Mouse (Mus musculus): ENCODE data around the gene Man1c1. TPM values are rescaled to one million over a fixed set of nuclear protein-coding genes. Genes with fewer than 3 reads are reported as not detected.

The Man1c1 gene
- polyA plus RNA-seq, 1 experiment = 6.7 TPM

- no peaks in the 10 kb centered on the region for H3K36me3 ChIP-seq (ENCODE audit: control insufficient read depth, insufficient read depth)
- H3K4me3 ChIP-seq (ENCODE audit: insufficient read depth, poor library complexity, severe bottlenecking) = no peak overlapping the region
- TF ChIP-seq CEBPB (IDR thresholded peaks at IDR 0.05; ENCODE audit: low read depth) (no peak), USF1 (IDR thresholded peaks at IDR 0.05; ENCODE audit: low read depth) (no peak), MYOG (IDR thresholded peaks at IDR 0.05; ENCODE audit: control insufficient read depth, extremely low read depth, insufficient read length) (no peak), CTCF (IDR thresholded peaks at IDR 0.05; ENCODE audit: control insufficient read depth, insufficient read depth, insufficient read length) (no peak), FOSL1 (IDR thresholded peaks at IDR 0.05; ENCODE audit: insufficient read depth, low read length, poor library complexity, severe bottlenecking) (no peak), MYOD1 (IDR thresholded peaks at IDR 0.05; ENCODE audit: control insufficient read depth, insufficient read length, low read depth) (no peak), MAX (IDR thresholded peaks at IDR 0.05) (no peak)
- H3K79me3 ChIP-seq (ENCODE audit: low read depth) = no peaks in the 10 kb centered on the region
- no peak overlapping the region for H3ac ChIP-seq (ENCODE audit: control insufficient read depth, insufficient read length, low read depth)
- no peaks in the 10 kb centered on the region for H3K27me3 ChIP-seq (ENCODE audit: control insufficient read depth, insufficient read depth, insufficient read length)
- no peaks in the 10 kb centered on the region for H3K79me2 ChIP-seq (ENCODE audit: control insufficient read depth, insufficient read depth)
Observed at GRCm38 (mm10) chr4:134572449-134573300, 131.4 kb downstream of the Man1c1 start.

DNA sequence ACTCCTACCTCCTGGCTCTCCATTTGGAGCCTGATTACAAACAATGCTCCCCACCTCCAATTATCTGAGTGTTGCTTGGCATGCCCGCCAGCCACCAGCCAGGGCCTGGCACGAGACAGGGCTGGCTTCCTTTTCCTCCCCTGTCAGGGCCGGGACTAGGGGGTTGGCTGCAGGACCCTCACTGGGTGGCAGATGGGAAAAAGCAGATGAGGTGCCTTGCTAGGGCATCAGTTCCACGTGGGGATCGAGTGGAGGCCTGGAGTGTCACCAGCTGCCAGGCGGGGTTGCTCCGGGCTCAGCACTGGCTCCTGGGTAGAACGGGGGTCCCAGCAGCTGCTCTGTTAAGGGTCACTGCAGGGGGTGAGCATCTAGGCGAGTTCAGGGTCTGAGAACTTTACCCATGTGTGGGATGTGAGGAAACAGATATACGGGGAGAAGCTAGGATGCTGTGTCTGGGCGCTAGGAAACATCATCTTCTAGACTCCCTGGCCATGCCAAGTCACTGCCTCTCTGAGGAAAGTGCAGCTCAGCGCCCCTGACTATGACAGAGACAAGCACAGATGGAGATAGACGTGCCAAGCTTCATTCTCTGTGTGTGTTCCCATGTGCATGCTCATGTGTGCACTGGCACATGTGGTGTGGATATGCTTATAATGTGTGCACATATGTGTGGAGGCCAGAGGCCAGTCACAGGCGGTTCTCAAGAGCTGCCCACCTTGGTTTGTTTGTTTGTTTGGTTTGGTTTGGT is 133.2 kb downstream of the Man1c1 start:
- TF ChIP-seq CEBPB (IDR thresholded peaks at IDR 0.05; ENCODE audit: low read depth) (no peak), USF1 (IDR thresholded peaks at IDR 0.05; ENCODE audit: low read depth) (no peak), MYOD1 (IDR thresholded peaks at IDR 0.05; ENCODE audit: control insufficient read depth, insufficient read length, low read depth) (no peak), MAX (IDR thresholded peaks at IDR 0.05) (no peak), FOSL1 (IDR thresholded peaks at IDR 0.05; ENCODE audit: insufficient read depth, low read length, poor library complexity, severe bottlenecking) (no peak), MYOG (IDR thresholded peaks at IDR 0.05; ENCODE audit: control insufficient read depth, extremely low read depth, insufficient read length) (no peak), CTCF (IDR thresholded peaks at IDR 0.05; ENCODE audit: control insufficient read depth, insufficient read depth, insufficient read length) (no peak)
- Histone ChIP-seq H3K36me3 (ENCODE audit: control insufficient read depth, insufficient read depth) (no peaks in the 10 kb centered on the region), H3K79me3 (ENCODE audit: low read depth) (no peaks in the 10 kb centered on the region), H3K79me2 (ENCODE audit: control insufficient read depth, insufficient read depth) (no peaks in the 10 kb centered on the region), H3ac (ENCODE audit: control insufficient read depth, insufficient read length, low read depth) (no peak overlapping the region), H3K27me3 (ENCODE audit: control insufficient read depth, insufficient read depth, insufficient read length) (no peaks in the 10 kb centered on the region), H3K4me3 (ENCODE audit: insufficient read depth, poor library complexity, severe bottlenecking) (no peak overlapping the region)

DNA sequence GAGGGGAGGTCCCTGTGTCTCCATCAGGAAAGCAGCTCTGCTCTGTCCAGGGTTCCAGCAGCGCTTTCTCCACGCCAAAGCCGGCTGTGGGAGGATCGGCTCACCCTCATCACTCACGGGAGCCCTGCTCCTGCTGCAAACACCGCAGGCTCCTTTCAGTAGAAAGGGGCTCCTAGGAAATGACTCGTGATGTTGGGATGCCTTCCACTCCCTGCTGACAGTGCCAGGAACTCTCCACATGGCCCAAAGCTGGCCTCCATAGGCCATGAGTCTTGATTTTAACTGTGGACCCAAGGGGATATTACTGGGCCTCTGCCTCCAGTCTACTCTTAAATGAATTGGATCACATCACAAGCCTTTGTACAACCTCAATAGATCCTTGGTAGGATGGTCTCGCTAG is 134.3 kb downstream of the Man1c1 start:
- Histone ChIP-seq H3K27me3 (ENCODE audit: control insufficient read depth, insufficient read depth, insufficient read length) (no peaks in the 10 kb centered on the region), H3K79me3 (ENCODE audit: low read depth) (no peaks in the 10 kb centered on the region), H3K79me2 (ENCODE audit: control insufficient read depth, insufficient read depth) (no peaks in the 10 kb centered on the region), H3ac (ENCODE audit: control insufficient read depth, insufficient read length, low read depth) (no peak overlapping the region), H3K4me3 (ENCODE audit: insufficient read depth, poor library complexity, severe bottlenecking) (no peak overlapping the region), H3K36me3 (ENCODE audit: control insufficient read depth, insufficient read depth) (no peaks in the 10 kb centered on the region)
- no peak for TF ChIP-seq CTCF (IDR thresholded peaks at IDR 0.05; ENCODE audit: control insufficient read depth, insufficient read depth, insufficient read length)
- TF ChIP-seq CEBPB (IDR thresholded peaks at IDR 0.05; ENCODE audit: low read depth) = no peak
- no peak for TF ChIP-seq MYOG (IDR thresholded peaks at IDR 0.05; ENCODE audit: control insufficient read depth, extremely low read depth, insufficient read length)
- TF ChIP-seq USF1 (IDR thresholded peaks at IDR 0.05; ENCODE audit: low read depth) = no peak
- no peak for TF ChIP-seq MYOD1 (IDR thresholded peaks at IDR 0.05; ENCODE audit: control insufficient read depth, insufficient read length, low read depth)
- TF ChIP-seq FOSL1 (IDR thresholded peaks at IDR 0.05; ENCODE audit: insufficient read depth, low read length, poor library complexity, severe bottlenecking) = no peak
- no peak for TF ChIP-seq MAX (IDR thresholded peaks at IDR 0.05)

DNA sequence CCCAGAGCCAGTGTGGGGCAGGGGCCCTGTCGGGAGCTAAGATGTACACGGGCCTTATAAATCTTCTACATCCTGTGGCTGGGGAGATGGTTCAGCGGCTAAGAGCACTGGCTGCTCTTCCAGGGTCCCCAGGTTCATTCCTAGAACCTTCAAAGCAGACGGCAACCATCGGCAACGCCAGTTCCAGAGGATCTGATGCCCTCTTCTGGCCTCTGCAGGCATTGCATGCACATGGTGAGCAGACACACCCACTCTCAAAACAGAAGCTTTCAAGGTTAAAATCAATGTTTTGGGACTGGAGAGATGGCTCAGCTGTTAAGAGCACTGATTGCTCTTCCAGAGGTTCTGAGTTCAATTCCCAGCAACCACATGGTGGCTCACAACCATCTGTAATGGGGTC is 134.9 kb downstream of the Man1c1 start:
- H3K79me2 ChIP-seq (ENCODE audit: control insufficient read depth, insufficient read depth) = no peaks in the 10 kb centered on the region
- H3K4me3 ChIP-seq (ENCODE audit: insufficient read depth, poor library complexity, severe bottlenecking) = no peak overlapping the region
- H3K79me3 ChIP-seq (ENCODE audit: low read depth) = no peaks in the 10 kb centered on the region
- TF ChIP-seq MYOD1 (IDR thresholded peaks at IDR 0.05; ENCODE audit: control insufficient read depth, insufficient read length, low read depth) (no peak), MYOG (IDR thresholded peaks at IDR 0.05; ENCODE audit: control insufficient read depth, extremely low read depth, insufficient read length) (no peak), CEBPB (IDR thresholded peaks at IDR 0.05; ENCODE audit: low read depth) (no peak), USF1 (IDR thresholded peaks at IDR 0.05; ENCODE audit: low read depth) (no peak), MAX (IDR thresholded peaks at IDR 0.05) (no peak), FOSL1 (IDR thresholded peaks at IDR 0.05; ENCODE audit: insufficient read depth, low read length, poor library complexity, severe bottlenecking) (no peak), CTCF (IDR thresholded peaks at IDR 0.05; ENCODE audit: control insufficient read depth, insufficient read depth, insufficient read length) (no peak)
- H3ac ChIP-seq (ENCODE audit: control insufficient read depth, insufficient read length, low read depth) = no peak overlapping the region
- no peaks in the 10 kb centered on the region for H3K36me3 ChIP-seq (ENCODE audit: control insufficient read depth, insufficient read depth)
- no peaks in the 10 kb centered on the region for H3K27me3 ChIP-seq (ENCODE audit: control insufficient read depth, insufficient read depth, insufficient read length)

DNA sequence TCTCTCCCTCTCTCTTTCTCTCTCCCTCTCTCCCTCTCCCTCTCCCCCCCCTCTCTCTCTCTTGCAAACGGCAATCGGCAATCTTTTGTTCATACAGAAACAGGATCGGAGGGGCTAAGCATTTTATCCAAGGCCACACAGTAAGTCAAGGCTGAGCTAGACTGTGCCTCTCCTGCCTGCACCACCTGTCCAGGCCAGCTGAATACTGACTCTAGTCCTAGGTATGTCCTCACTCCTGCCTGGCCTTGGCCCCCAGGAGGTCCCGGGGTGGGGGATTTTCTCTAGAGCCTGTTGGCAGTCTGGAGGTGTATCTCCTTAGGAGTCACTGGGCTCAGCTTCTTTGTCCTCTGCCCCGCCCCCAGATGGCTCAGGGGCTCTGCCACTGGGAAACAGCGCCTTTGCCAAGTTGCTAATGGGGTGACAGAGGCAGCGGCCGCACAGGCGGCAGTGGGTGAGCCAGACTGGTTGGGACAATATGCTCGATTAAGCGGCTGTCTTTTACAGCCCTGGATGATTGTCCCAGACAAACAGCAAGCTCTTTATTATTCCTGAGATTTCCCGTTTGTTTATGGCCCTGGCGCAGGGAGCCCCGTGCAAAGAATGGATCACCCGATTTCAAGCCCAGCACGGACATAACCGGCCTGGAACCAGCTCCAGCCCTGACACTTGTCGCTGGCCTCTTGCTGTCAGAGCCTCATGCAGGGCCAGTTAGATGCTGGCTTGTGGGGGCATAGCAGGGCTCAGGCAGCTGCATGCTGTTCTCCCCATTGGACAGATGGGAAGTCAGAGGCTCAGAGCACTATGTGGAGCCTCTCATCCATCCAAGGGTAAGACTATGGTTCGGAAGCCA is 136.5 kb downstream of the Man1c1 start:
- Histone ChIP-seq H3K27me3 (ENCODE audit: control insufficient read depth, insufficient read depth, insufficient read length) (no peaks in the 10 kb centered on the region), H3K4me3 (ENCODE audit: insufficient read depth, poor library complexity, severe bottlenecking) (no peak overlapping the region), H3ac (ENCODE audit: control insufficient read depth, insufficient read length, low read depth) (no peak overlapping the region), H3K79me3 (ENCODE audit: low read depth) (no peaks in the 10 kb centered on the region), H3K79me2 (ENCODE audit: control insufficient read depth, insufficient read depth) (no peaks in the 10 kb centered on the region), H3K36me3 (ENCODE audit: control insufficient read depth, insufficient read depth) (no peaks in the 10 kb centered on the region)
- no peak for TF ChIP-seq MAX (IDR thresholded peaks at IDR 0.05)
- TF ChIP-seq USF1 (IDR thresholded peaks at IDR 0.05; ENCODE audit: low read depth) = no peak
- no peak for TF ChIP-seq FOSL1 (IDR thresholded peaks at IDR 0.05; ENCODE audit: insufficient read depth, low read length, poor library complexity, severe bottlenecking)
